Mouse (Mus musculus) liver, adult 2 months (tissue): ENCODE results near the gene Riox2. TPM values are rescaled to one million over a fixed set of nuclear protein-coding genes. Genes with fewer than 3 reads are reported as not detected.

Experiments
- DNase-seq: peaks from one replicate; pipeline ENCODE4 v3.0.0-alpha.2; 2011; ENCODE audit warnings: low read depth, low spot score; ENCODE audit errors: extremely low read depth
- H3K27ac ChIP-seq: fragments of 200-500 bp; replicated peaks from 2 replicates; pipeline ENCODE4 v1.5.1; 2012; ENCODE audit warnings: low read depth, mild to moderate bottlenecking, control low read depth, inconsistent platforms, low read length; ENCODE audit not compliant: insufficient read depth
- H3K27me3 ChIP-seq: fragments of 200-500 bp; 2 replicates; pipeline ENCODE4 v1.6.1; 2012; ENCODE audit warnings: mild to moderate bottlenecking, moderate library complexity, low read length, inconsistent platforms; ENCODE audit not compliant: control insufficient read depth, insufficient read depth
- H3K36me3 ChIP-seq: fragments of 200-500 bp; 2 replicates; pipeline ENCODE4 v1.6.1; 2012; ENCODE audit warnings: low read length, inconsistent platforms; ENCODE audit not compliant: control insufficient read depth, insufficient read depth
- H3K4me1 ChIP-seq: fragments of 200-500 bp; 2 replicates; pipeline ENCODE4 v1.6.1; 2011; ENCODE audit warnings: low read length; ENCODE audit not compliant: control insufficient read depth, insufficient read depth
- H3K4me3 ChIP-seq: fragments of 200-500 bp; 2 replicates; pipeline ENCODE4 v1.5.1; 2011; ENCODE audit warnings: low read depth, mild to moderate bottlenecking, control low read depth, low read length, moderate library complexity; ENCODE audit not compliant: insufficient read depth
- H3K79me2 ChIP-seq: fragments of 200-500 bp; 2 replicates; pipeline ENCODE4 v1.6.1; 2012; ENCODE audit warnings: inconsistent platforms, mild to moderate bottlenecking, low read length, moderate library complexity; ENCODE audit not compliant: control insufficient read depth, insufficient read depth
- H3K9ac ChIP-seq: fragments of 200-500 bp; 2 replicates; pipeline ENCODE4 v1.6.1; 2012; ENCODE audit warnings: low read depth, mild to moderate bottlenecking, control low read depth, inconsistent platforms, low read length
- CTCF ChIP-seq: fragments of 200-500 bp; IDR thresholded peaks from 2 replicates; pipeline ENCODE4 v1.5.1; 2011; ENCODE audit warnings: low read depth, low read length, control low read depth
- POLR2A ChIP-seq: fragments of 200-500 bp; IDR thresholded peaks from 2 replicates; pipeline ENCODE4 v1.6.1; 2011; ENCODE audit warnings: low read length, control low read depth; ENCODE audit not compliant: insufficient read depth; ENCODE audit errors: extremely low read depth
- WGBS: fragments of 180-500 bp; shearing (Covaris S2); methylation state at CpG from one replicate; pipeline ENCODE4 v1.1.7; 2018; 5-methylcytosine and 5-hydroxymethylcytosine counted together
- polyA plus RNA-seq: library from polyadenylated mRNA; depleted of rRNA; stranded (reverse); fragments of >200 nt; gene quantifications from 2 replicates; pipeline ENCODE4 v1.2.3, GENCODE M21; 2012
- total RNA-seq: library from RNA; depleted of rRNA; stranded (reverse); fragments of >200 nt; gene quantifications from 2 replicates; pipeline ENCODE4 v1.2.3, GENCODE M21; 2014

Riox2 gene
- total and polyA plus RNA-seq, 2 experiments: 4.4 to 14.2 TPM

DNA sequence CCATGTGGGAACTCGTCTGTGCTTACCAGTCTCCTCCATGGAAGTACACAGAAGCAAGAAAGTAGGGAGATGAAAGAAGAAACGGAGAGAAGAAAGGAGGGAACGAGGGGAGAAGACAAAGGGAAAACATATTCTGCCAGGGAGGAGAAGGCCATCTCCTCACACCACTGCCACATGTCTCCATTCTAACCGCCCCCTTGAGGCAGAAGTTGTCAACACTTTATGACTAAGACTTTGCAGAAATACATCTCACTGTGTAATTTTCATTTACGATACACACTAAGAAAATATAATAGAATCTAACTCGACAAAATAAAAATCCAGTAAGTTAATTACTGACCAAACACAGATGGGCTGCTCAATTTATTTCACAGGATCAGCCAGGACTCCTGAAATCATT lies 55.4 kb downstream of the Riox2 start:
- no peak for TF ChIP-seq CTCF
- TF ChIP-seq POLR2A: no peak
- Histone ChIP-seq H3K27me3 (no peaks in the 10 kb centered on the region), H3K9ac (no peak overlapping the region), H3K27ac (no peak overlapping the region), H3K4me1 (no peaks in the 10 kb centered on the region), H3K36me3 (peaks cover 16% of the 10 kb centered on the region; the same call in 1 of the 2 replicates), H3K79me2 (no peaks in the 10 kb centered on the region), H3K4me3 (no peak overlapping the region)
- whole genome bisulfite sequencing: 81% methylated on average over 6 of the region's 6 CpGs
- no peak for DNase-seq

DNA sequence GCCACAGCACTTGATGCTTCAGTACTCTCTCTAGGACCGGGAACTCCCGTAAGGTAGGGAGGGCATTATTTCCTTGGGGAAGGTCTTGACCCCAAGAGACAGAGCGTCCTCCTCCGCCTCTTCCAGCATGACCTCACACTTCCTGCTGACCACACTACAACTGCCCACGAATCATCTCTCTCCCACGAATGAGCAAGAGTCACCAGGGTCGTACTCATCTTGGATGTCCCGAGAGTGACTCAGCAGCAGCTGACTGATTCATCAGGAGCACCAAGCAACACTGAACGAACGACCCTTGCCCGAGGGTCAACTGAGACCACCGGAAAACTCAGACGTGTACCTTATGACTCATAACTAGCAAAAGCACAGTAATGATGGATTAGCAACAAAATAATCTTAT lies 58.0 kb downstream of the Riox2 start:
- no peak overlapping the region for H3K9ac ChIP-seq
- no peak overlapping the region for H3K4me3 ChIP-seq
- TF ChIP-seq POLR2A (no peak), CTCF (no peak)
- no peak for DNase-seq
- H3K4me1 ChIP-seq: no peaks in the 10 kb centered on the region
- H3K36me3 ChIP-seq: peaks cover 14% of the 10 kb centered on the region; the same call in 1 of the 2 replicates
- 87% methylated on average over 13 of the region's 13 CpGs for WGBS
- no peak overlapping the region for H3K27ac ChIP-seq
- no peaks in the 10 kb centered on the region for H3K27me3 ChIP-seq
- no peaks in the 10 kb centered on the region for H3K79me2 ChIP-seq

- Histone ChIP-seq H3K79me2 (no peaks in the 10 kb centered on the region), H3K4me1 (no peaks in the 10 kb centered on the region), H3K36me3 (peaks cover 19% of the 10 kb centered on the region), H3K27me3 (no peaks in the 10 kb centered on the region), H3K27ac (no peak overlapping the region), H3K9ac (no peak overlapping the region), H3K4me3 (no peak overlapping the region)
- TF ChIP-seq CTCF (no peak), POLR2A (no peak)
- no peak for DNase-seq
- WGBS: 73% methylated on average over 5 of the region's 5 CpGs
Observed at GRCm38 (mm10) chr16:59531243-59531642, 59.7 kb downstream of the Riox2 start.

- Histone ChIP-seq H3K36me3 (peaks cover 26% of the 10 kb centered on the region), H3K4me3 (no peak overlapping the region), H3K27me3 (no peaks in the 10 kb centered on the region), H3K27ac (no peak overlapping the region), H3K79me2 (no peaks in the 10 kb centered on the region), H3K9ac (no peak overlapping the region), H3K4me1 (no peaks in the 10 kb centered on the region)
- peak; percentile 31 for DNase-seq
- no peak for TF ChIP-seq CTCF
- no peak for TF ChIP-seq POLR2A
- 42% methylated on average over 3 of the region's 3 CpGs for WGBS
Observed at GRCm38 (mm10) chr16:59532561-59532960, 61.0 kb downstream of the Riox2 start.

- Histone ChIP-seq H3K9ac (no peak overlapping the region), H3K4me3 (no peak overlapping the region), H3K27ac (no peak overlapping the region), H3K79me2 (no peaks in the 10 kb centered on the region), H3K36me3 (peaks cover 36% of the 10 kb centered on the region), H3K27me3 (no peaks in the 10 kb centered on the region), H3K4me1 (no peaks in the 10 kb centered on the region)
- TF ChIP-seq CTCF: no peak
- TF ChIP-seq POLR2A: no peak
- 95% methylated on average over 11 of the region's 11 CpGs for WGBS
- no peak for DNase-seq
Observed at GRCm38 (mm10) chr16:59534349-59534748, 62.8 kb downstream of the Riox2 start.

- no peaks in the 10 kb centered on the region for H3K4me1 ChIP-seq
- no peak for DNase-seq
- H3K9ac ChIP-seq: no peak overlapping the region
- H3K27me3 ChIP-seq: no peaks in the 10 kb centered on the region
- TF ChIP-seq POLR2A (no peak), CTCF (no peak)
- peaks cover 41% of the 10 kb centered on the region for H3K36me3 ChIP-seq
- no peak overlapping the region for H3K4me3 ChIP-seq
- H3K79me2 ChIP-seq: no peaks in the 10 kb centered on the region
- 71% methylated on average over 5 of the region's 5 CpGs for WGBS
- no peak overlapping the region for H3K27ac ChIP-seq
Observed at GRCm38 (mm10) chr16:59535673-59536072, 64.1 kb downstream of the Riox2 start.
